Mouse (Mus musculus): ENCODE data around the gene Nptxr. TPM values are rescaled to one million over a fixed set of nuclear protein-coding genes. Genes with fewer than 3 reads are reported as not detected.
A peak's percentile ranks its signal among the peaks of the same experiment; 100 is the strongest.

The Nptxr gene
- polyA plus RNA-seq, 1 experiment from 2014 or later, result 5.4 TPM

GRCm38 (mm10) chr15:79745883-79746282, 58.7 kb downstream of the Nptxr start:
- Histone ChIP-seq H3K4me1 (peaks cover 12% of the 10 kb centered on the region), H3K9ac (no peak overlapping the region), H3K4me2 (no peak overlapping the region), H3K9me3 (no peaks in the 10 kb centered on the region), H3K36me3 (no peaks in the 10 kb centered on the region), H3K27me3 (no peaks in the 10 kb centered on the region), H3K4me3 (no peak overlapping the region), H3K27ac (no peak overlapping the region)
- WGBS, result 85% methylated on average over 5 of the region's 5 CpGs
- ATAC-seq (ENCODE audit: insufficient number of reproducible peaks, insufficient read depth, low FRiP score, low TSS enrichment, low read depth), result no peak

DNA sequence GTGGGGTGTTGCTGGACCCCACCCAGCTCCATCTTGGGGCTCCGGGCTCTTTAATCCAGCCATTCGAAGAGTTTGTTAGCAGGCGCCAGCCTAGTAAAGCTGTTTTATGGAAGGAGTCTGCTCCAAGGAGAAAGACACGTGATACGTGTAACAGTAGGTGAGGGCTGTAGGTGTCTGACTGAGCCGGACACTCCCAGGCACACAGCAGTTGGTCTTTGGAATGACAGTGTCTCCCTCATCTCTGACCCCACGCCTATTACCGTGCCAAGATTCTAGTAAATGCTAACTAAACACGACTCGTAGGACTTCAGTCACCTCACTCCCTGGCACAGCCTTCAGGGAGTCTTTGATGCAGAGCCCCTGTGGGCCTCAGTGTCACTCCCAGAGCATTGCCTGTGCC, 59.3 kb downstream of the Nptxr start:
- H3K27ac ChIP-seq, result no peak overlapping the region
- no peak for ATAC-seq (ENCODE audit: insufficient number of reproducible peaks, insufficient read depth, low FRiP score, low TSS enrichment, low read depth)

DNA sequence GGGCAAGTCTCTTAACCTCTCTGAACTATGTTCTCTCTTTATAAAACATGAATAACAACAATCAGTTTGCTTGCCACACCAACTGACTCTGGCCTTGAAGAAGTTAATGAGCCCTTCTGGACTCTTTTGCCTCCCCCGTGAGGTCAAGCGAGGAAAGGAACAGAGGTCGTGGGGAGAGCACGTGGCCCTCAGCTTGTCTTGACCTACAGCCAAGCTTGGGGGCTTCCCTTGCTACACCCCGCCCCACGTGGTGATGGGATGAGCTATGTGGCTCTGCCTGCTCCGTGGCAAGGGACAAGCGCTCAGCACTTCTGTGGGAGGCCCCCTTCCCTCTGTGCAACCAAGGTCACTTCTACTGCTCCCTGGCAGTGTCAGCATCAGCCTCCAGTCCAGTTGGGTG, 59.8 kb downstream of the Nptxr start:
- H3K9ac ChIP-seq, result no peak overlapping the region
- peaks cover 24% of the 10 kb centered on the region for H3K4me1 ChIP-seq
- no peak overlapping the region for H3K4me3 ChIP-seq
- no peaks in the 10 kb centered on the region for H3K27me3 ChIP-seq
- H3K9me3 ChIP-seq, result no peaks in the 10 kb centered on the region
- no peak overlapping the region for H3K27ac ChIP-seq
- ATAC-seq (ENCODE audit: insufficient number of reproducible peaks, insufficient read depth, low FRiP score, low TSS enrichment, low read depth), result no peak
- 81% methylated on average over 8 of the region's 8 CpGs for WGBS
- H3K36me3 ChIP-seq, result no peaks in the 10 kb centered on the region
- H3K4me2 ChIP-seq, result no peak overlapping the region

More for the DNA sequence above, 59.3 kb downstream of the Nptxr start:
- Histone ChIP-seq H3K9me3 (no peaks in the 10 kb centered on the region), H3K4me3 (no peak overlapping the region), H3K4me1 (peaks cover 18% of the 10 kb centered on the region), H3K27me3 (no peaks in the 10 kb centered on the region), H3K36me3 (no peaks in the 10 kb centered on the region), H3K4me2 (no peak overlapping the region), H3K9ac (no peak overlapping the region)
- WGBS, result 85% methylated on average over 10 of the region's 10 CpGs

DNA sequence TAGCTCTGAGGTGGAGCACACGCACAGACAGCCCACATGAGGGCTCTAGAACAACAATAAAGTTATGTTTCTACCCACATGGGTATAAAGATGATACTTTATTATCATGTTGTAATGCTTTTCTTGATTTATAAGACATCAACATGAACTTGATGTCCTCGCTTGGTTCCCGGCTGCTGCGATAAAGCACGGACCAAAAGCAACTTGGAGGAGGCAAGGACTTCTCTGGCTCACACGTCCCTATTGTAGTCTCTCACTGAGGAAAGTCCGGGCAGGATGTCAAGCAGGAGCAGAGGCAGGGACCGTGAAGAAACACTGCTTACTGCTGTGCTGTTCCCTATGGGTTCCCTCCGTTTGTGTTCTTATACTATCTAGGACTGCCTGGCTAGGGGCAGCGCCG, 60.6 kb downstream of the Nptxr start:
- Histone ChIP-seq H3K27ac (no peak overlapping the region), H3K27me3 (no peaks in the 10 kb centered on the region), H3K36me3 (peaks cover 7% of the 10 kb centered on the region), H3K4me3 (no peak overlapping the region), H3K9me3 (no peaks in the 10 kb centered on the region), H3K4me1 (peaks cover 30% of the 10 kb centered on the region), H3K4me2 (no peak overlapping the region), H3K9ac (no peak overlapping the region)
- no peak for ATAC-seq (ENCODE audit: insufficient number of reproducible peaks, insufficient read depth, low FRiP score, low TSS enrichment, low read depth)
- WGBS, result 93% methylated on average over 11 of the region's 11 CpGs

GRCm38 (mm10) chr15:79742706-79743023, 61.9 kb downstream of the Nptxr start:
- no peak for ATAC-seq (ENCODE audit: insufficient number of reproducible peaks, insufficient read depth, low FRiP score, low TSS enrichment, low read depth)
- under 1% methylated on average over 23 of the region's 23 CpGs for WGBS
- peak overlapping the region; percentile 76 for H3K4me3 ChIP-seq
- H3K9ac ChIP-seq, result peak overlapping the region; percentile 87
- no peaks in the 10 kb centered on the region for H3K27me3 ChIP-seq
- no peaks in the 10 kb centered on the region for H3K9me3 ChIP-seq
- peak overlapping the region; percentile 73 for H3K4me2 ChIP-seq
- H3K4me1 ChIP-seq, result peaks cover 33% of the 10 kb centered on the region
- peak overlapping the region; percentile 60; the same call in 1 of the 2 replicates for H3K27ac ChIP-seq
- peaks cover 21% of the 10 kb centered on the region for H3K36me3 ChIP-seq

DNA sequence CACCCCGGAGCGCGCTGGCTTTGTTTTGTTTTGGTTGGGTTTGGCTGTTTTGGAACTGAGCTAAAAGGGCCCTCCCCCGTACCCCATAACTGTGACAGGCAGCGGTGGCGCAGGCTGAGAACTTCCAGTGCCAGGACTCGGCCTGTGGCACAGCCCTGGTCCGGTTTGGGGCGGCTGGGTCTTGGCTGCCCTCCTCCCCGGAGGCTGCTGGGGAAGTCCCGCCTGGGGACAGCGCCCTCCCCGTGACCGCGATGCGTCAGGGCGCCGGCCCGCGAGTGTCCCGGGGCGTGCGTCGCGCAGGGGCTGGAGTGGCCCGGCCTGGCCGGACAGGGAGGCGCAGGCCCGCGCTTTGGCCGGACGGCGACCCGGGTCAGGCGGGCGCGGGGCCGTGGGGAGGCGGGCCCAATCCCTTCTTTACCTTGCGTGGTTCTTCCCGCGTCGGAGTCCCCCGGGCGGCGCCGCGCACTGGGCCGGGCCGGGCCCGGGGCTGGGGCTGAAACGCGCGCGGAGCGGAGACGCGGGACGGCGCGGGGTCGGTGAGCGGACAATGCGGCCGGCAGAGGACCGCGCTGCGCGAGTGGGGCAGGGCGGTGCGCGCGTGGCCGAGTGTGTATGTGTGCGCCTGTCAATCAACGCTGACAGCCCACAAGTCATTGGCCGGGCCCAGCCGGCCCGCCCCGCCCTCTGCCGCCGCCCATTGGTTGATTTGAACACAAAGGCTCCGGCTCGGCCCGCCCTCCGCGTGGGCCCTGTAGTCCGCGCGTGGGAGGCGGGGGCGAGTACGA, 62.5 kb downstream of the Nptxr start, which contains the start of gene Sun2:
Sun2 (minus strand) TSS at position 616 of the 785 bp plus-strand sequence.
- peak; percentile 88 for ATAC-seq (ENCODE audit: insufficient number of reproducible peaks, insufficient read depth, low FRiP score, low TSS enrichment, low read depth)

GRCm38 (mm10) chr15:79741173-79741858, 63.2 kb downstream of the Nptxr start:
- Histone ChIP-seq H3K27ac (peak overlapping the region; percentile 60; the same call in 1 of the 2 replicates), H3K4me1 (peaks cover 33% of the 10 kb centered on the region), H3K4me3 (peak overlapping the region; percentile 76), H3K9ac (peak overlapping the region; percentile 87), H3K9me3 (no peaks in the 10 kb centered on the region), H3K4me2 (peak overlapping the region; percentile 73), H3K27me3 (no peaks in the 10 kb centered on the region), H3K36me3 (peaks cover 34% of the 10 kb centered on the region)
- ATAC-seq (ENCODE audit: insufficient number of reproducible peaks, insufficient read depth, low FRiP score, low TSS enrichment, low read depth), result no peak
- 25% methylated on average over 14 of the region's 14 CpGs for WGBS

More for the DNA sequence above, 62.5 kb downstream of the Nptxr start, which contains the start of gene Sun2:
- Histone ChIP-seq H3K27me3 (no peaks in the 10 kb centered on the region), H3K36me3 (peaks cover 26% of the 10 kb centered on the region), H3K9me3 (no peaks in the 10 kb centered on the region), H3K4me2 (peak within 1 kb of the TSS; percentile 73), H3K9ac (peak within 1 kb of the TSS; percentile 87), H3K27ac (peak within 1 kb of the TSS; percentile 60), H3K4me3 (peak within 1 kb of the TSS; percentile 76), H3K4me1 (peaks cover 33% of the 10 kb centered on the region)
- WGBS, result under 1% methylated on average over 67 of the region's 93 CpGs

GRCm38 (mm10) chr15:79740739-79741138, 63.8 kb downstream of the Nptxr start:
- peak overlapping the region; percentile 76 for H3K4me3 ChIP-seq
- H3K4me1 ChIP-seq, result peaks cover 35% of the 10 kb centered on the region
- H3K27me3 ChIP-seq, result no peaks in the 10 kb centered on the region
- H3K9me3 ChIP-seq, result no peaks in the 10 kb centered on the region
- H3K9ac ChIP-seq, result peak overlapping the region; percentile 87
- ATAC-seq (ENCODE audit: insufficient number of reproducible peaks, insufficient read depth, low FRiP score, low TSS enrichment, low read depth), result no peak
- peaks cover 38% of the 10 kb centered on the region for H3K36me3 ChIP-seq
- H3K27ac ChIP-seq, result no peak overlapping the region
- 81% methylated on average over 3 of the region's 3 CpGs for WGBS
- peak overlapping the region; percentile 73 for H3K4me2 ChIP-seq

Other genes with a start within 250 kb of the Nptxr start
- 2.2 TPM in 2 replicates for gene Dmc1, start 199.7 kb downstream of the Nptxr start, polyA plus RNA-seq (2015; fragmentation: Nextera tagmentation; extraction: Ambion mirVana)
- gene Fam227a, start 145.8 kb downstream of the Nptxr start, polyA plus RNA-seq (2015; fragmentation: Nextera tagmentation; extraction: Ambion mirVana), result 2.2 and 2.5 TPM in 2 replicates
- gene Cby1, start 145.6 kb downstream of the Nptxr start, polyA plus RNA-seq (2015; fragmentation: Nextera tagmentation; extraction: Ambion mirVana), result 60.7 and 66.0 TPM in 2 replicates
- 238 TPM in 2 replicates for gene Tomm22, start 133.9 kb downstream of the Nptxr start, polyA plus RNA-seq (2015; fragmentation: Nextera tagmentation; extraction: Ambion mirVana)
- 26.1 and 28.3 TPM in 2 replicates for gene Josd1, start 116.8 kb downstream of the Nptxr start, polyA plus RNA-seq (2015; fragmentation: Nextera tagmentation; extraction: Ambion mirVana)
- 39.8 and 42.2 TPM in 2 replicates for gene Gtpbp1, start 113.9 kb downstream of the Nptxr start, polyA plus RNA-seq (2015; fragmentation: Nextera tagmentation; extraction: Ambion mirVana)
- 7.3 and 8.0 TPM in 2 replicates for gene Sun2, start 62.2 kb downstream of the Nptxr start, polyA plus RNA-seq (2015; fragmentation: Nextera tagmentation; extraction: Ambion mirVana)
- 69.2 and 74.4 TPM in 2 replicates for gene Dnal4, start 26.9 kb downstream of the Nptxr start, polyA plus RNA-seq (2015; fragmentation: Nextera tagmentation; extraction: Ambion mirVana)
- gene Npcd, start 29.5 kb upstream of the Nptxr start, polyA plus RNA-seq (2015; fragmentation: Nextera tagmentation; extraction: Ambion mirVana), result 0.32 and 0.39 TPM in 2 replicates
- 54.7 and 56.7 TPM in 2 replicates for gene Cbx6, start 29.9 kb upstream of the Nptxr start, polyA plus RNA-seq (2015; fragmentation: Nextera tagmentation; extraction: Ambion mirVana)
- 11.0 and 13.1 TPM in 2 replicates for gene Apobec3, start 86.9 kb upstream of the Nptxr start, polyA plus RNA-seq (2015; fragmentation: Nextera tagmentation; extraction: Ambion mirVana)
- 2.5 and 2.9 TPM in 2 replicates for gene Cbx7, start 166.4 kb upstream of the Nptxr start, polyA plus RNA-seq (2015; fragmentation: Nextera tagmentation; extraction: Ambion mirVana)
- gene Pdgfb, start 210.2 kb upstream of the Nptxr start, polyA plus RNA-seq (2015; fragmentation: Nextera tagmentation; extraction: Ambion mirVana), result 2.2 and 2.9 TPM in 2 replicates

Measured in embryonic facial prominence, embryonic 13.5 days (tissue).